Mouse (Mus musculus): ENCODE results near the gene Arhgdib. TPM values are rescaled to one million over a fixed set of nuclear protein-coding genes. Genes with fewer than 3 reads are reported as not detected.

Arhgdib gene
- polyA plus RNA-seq, 1 experiment from 2014 or later, result 25.0 TPM

- H3K4me1 ChIP-seq, result peaks cover 17% of the 10 kb centered on the region
- H3K4me3 ChIP-seq, result no peak overlapping the region
- peaks cover 5% of the 10 kb centered on the region; the same call in 1 of the 2 replicates for H3K27me3 ChIP-seq (ENCODE audit: low read depth, poor library complexity, severe bottlenecking)
- WGBS, result 94% methylated on average over 9 of the region's 9 CpGs
- DNase-seq (ENCODE audit: low spot score), result no peak
- no peak overlapping the region for H3K27ac ChIP-seq (replicated peaks)
- no peaks in the 10 kb centered on the region for H3K9me3 ChIP-seq (replicated peaks)
- no peaks in the 10 kb centered on the region for H3K36me3 ChIP-seq
Measured at GRCm38 (mm10) chr6:136910247-136910890, 31.3 kb downstream of the Arhgdib start.

GRCm38 (mm10) chr6:136906937-136907293 lies 34.8 kb downstream of the Arhgdib start:
- Histone ChIP-seq H3K27ac (replicated peaks) (no peak overlapping the region), H3K27me3 (ENCODE audit: low read depth, poor library complexity, severe bottlenecking) (no peaks in the 10 kb centered on the region), H3K9me3 (replicated peaks) (no peaks in the 10 kb centered on the region), H3K4me1 (peaks cover 5% of the 10 kb centered on the region), H3K4me3 (no peak overlapping the region), H3K36me3 (no peaks in the 10 kb centered on the region)
- WGBS, result 86% methylated on average over 10 of the region's 10 CpGs
- no peak for DNase-seq (ENCODE audit: low spot score)

- H3K4me3 ChIP-seq, result no peak overlapping the region
- H3K4me1 ChIP-seq, result peaks cover 5% of the 10 kb centered on the region
- 91% methylated on average over 19 of the region's 19 CpGs for WGBS
- H3K9me3 ChIP-seq (replicated peaks), result no peaks in the 10 kb centered on the region
- H3K36me3 ChIP-seq, result no peaks in the 10 kb centered on the region
- DNase-seq (ENCODE audit: low spot score), result no peak
- H3K27ac ChIP-seq (replicated peaks), result no peak overlapping the region
- no peaks in the 10 kb centered on the region for H3K27me3 ChIP-seq (ENCODE audit: low read depth, poor library complexity, severe bottlenecking)
Measured at GRCm38 (mm10) chr6:136906283-136906936, 35.3 kb downstream of the Arhgdib start.

DNA sequence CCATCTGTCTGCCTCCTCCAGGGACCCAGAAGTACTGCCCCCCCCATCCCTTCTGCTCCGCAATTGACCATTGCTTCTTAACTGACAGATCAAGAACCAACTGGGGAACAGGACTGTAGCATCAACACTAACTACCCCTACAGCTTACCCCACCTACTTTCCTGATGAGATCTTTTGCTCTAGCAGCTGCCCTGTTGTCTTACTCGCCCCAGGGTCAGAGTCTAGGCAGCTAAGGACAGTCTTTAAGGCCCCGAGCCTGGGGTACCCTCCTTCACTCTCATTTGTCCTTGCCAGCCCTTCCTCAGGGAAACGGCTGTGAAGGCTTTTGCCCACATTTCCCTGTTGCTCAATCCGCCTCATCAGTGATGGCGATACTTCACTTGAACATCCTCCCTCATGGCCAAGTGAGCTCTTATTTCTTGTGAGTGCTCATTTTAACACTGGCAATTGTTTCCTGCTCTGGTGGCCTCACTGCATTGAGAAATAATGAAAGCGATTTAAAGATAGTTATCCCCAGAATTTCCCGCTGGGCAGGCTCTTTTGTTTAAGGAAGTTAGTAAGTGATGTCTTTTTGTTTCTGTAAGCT lies 37.7 kb downstream of the Arhgdib start:
- no peaks in the 10 kb centered on the region for H3K27me3 ChIP-seq (ENCODE audit: low read depth, poor library complexity, severe bottlenecking)
- peaks cover 5% of the 10 kb centered on the region for H3K4me1 ChIP-seq
- no peak for DNase-seq (ENCODE audit: low spot score)
- H3K36me3 ChIP-seq, result no peaks in the 10 kb centered on the region
- no peaks in the 10 kb centered on the region for H3K9me3 ChIP-seq (replicated peaks)
- WGBS, result 73% methylated on average over 8 of the region's 8 CpGs
- H3K4me3 ChIP-seq, result no peak overlapping the region
- no peak overlapping the region for H3K27ac ChIP-seq (replicated peaks)

DNA sequence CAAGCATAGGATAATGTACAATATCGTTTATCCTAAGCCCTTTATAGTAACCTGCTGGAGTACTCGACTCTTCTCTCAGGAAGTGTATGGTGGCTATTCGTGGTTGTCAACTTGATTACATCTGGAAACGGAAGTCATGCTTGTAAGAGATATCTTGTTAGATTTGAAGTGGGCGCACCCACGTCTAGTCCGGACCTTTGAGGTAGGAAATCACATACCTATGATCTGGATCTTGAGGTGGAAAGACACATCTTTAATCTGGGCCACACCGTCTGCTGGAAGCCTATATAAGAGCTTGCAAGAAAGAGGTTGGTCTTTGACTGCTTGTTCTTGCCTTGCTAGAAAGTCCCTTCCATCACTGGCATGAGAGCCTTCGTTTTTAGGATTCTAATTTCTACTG lies 39.2 kb downstream of the Arhgdib start:
- H3K4me3 ChIP-seq, result no peak overlapping the region

DNA sequence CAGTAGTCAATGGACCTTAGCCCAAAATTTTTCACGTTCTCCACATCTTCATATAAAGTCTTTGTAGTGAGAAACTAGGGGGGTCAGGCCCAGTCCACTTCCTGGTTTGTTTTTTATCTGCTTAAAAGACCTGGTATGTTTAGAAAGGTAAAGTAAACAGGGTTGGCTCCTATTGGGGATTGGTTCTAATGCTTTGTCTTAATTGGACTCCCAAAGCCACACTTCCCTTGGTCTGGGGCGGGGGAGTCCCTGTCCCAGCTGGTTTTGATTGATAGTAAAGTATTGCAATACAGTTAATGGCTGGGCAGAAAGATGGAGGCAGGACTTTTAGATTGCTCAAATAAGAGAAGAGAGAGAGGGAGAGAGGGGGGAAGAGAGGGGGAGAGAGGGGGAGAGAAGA lies 40.7 kb downstream of the Arhgdib start:
- Histone ChIP-seq H3K36me3 (no peaks in the 10 kb centered on the region), H3K4me1 (no peaks in the 10 kb centered on the region), H3K27me3 (ENCODE audit: low read depth, poor library complexity, severe bottlenecking) (no peaks in the 10 kb centered on the region), H3K4me3 (no peak overlapping the region), H3K9me3 (replicated peaks) (no peaks in the 10 kb centered on the region), H3K27ac (replicated peaks) (no peak overlapping the region)
- DNase-seq (ENCODE audit: low spot score), result no peak
- 84% methylated on average over 2 of the region's 2 CpGs for WGBS

More for the DNA sequence above, 39.2 kb downstream of the Arhgdib start:
- no peaks in the 10 kb centered on the region for H3K36me3 ChIP-seq
- H3K4me1 ChIP-seq, result peaks cover 5% of the 10 kb centered on the region
- 94% methylated on average over 9 of the region's 9 CpGs for WGBS
- H3K27ac ChIP-seq (replicated peaks), result no peak overlapping the region
- no peaks in the 10 kb centered on the region for H3K9me3 ChIP-seq (replicated peaks)
- no peaks in the 10 kb centered on the region for H3K27me3 ChIP-seq (ENCODE audit: low read depth, poor library complexity, severe bottlenecking)
- DNase-seq (ENCODE audit: low spot score), result no peak

- Histone ChIP-seq H3K4me1 (no peaks in the 10 kb centered on the region), H3K4me3 (no peak overlapping the region), H3K27ac (replicated peaks) (no peak overlapping the region), H3K27me3 (ENCODE audit: low read depth, poor library complexity, severe bottlenecking) (no peaks in the 10 kb centered on the region), H3K9me3 (replicated peaks) (no peaks in the 10 kb centered on the region), H3K36me3 (no peaks in the 10 kb centered on the region)
- no peak for DNase-seq (ENCODE audit: low spot score)
- 81% methylated on average over 4 of the region's 4 CpGs for WGBS
Measured at GRCm38 (mm10) chr6:136900369-136901009, 41.2 kb downstream of the Arhgdib start.

DNA sequence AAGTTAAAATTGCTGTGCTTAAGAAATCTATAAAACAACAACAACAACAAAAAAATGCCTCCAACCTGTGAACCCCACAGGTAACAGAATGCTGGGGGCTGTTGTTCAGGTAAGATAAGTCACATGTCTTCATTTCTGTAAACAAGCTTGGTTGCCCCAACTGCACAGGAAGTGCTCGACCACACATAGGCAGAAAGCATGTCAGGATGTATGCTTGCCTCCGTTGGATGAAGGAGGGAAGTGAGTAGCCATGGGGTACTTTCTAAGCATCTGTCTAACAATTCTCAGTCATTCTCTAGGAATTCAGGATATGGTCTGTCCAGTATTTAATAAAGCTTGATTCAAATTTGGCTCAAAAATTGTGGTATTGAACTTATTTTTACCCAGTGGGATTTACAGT lies 42.7 kb downstream of the Arhgdib start:
- no peaks in the 10 kb centered on the region for H3K9me3 ChIP-seq (replicated peaks)
- no peak overlapping the region for H3K4me3 ChIP-seq
- H3K27ac ChIP-seq (replicated peaks), result no peak overlapping the region
- no peak for DNase-seq (ENCODE audit: low spot score)
- H3K27me3 ChIP-seq (ENCODE audit: low read depth, poor library complexity, severe bottlenecking), result no peaks in the 10 kb centered on the region
- WGBS, result 88% methylated on average over 2 of the region's 2 CpGs
- H3K36me3 ChIP-seq, result no peaks in the 10 kb centered on the region
- no peaks in the 10 kb centered on the region for H3K4me1 ChIP-seq

- Histone ChIP-seq H3K4me1 (no peaks in the 10 kb centered on the region), H3K27ac (replicated peaks) (no peak overlapping the region), H3K27me3 (ENCODE audit: low read depth, poor library complexity, severe bottlenecking) (no peaks in the 10 kb centered on the region), H3K36me3 (no peaks in the 10 kb centered on the region), H3K9me3 (replicated peaks) (no peaks in the 10 kb centered on the region), H3K4me3 (no peak overlapping the region)
- no peak for DNase-seq (ENCODE audit: low spot score)
- 81% methylated on average over 4 of the region's 4 CpGs for WGBS
Measured at GRCm38 (mm10) chr6:136898222-136898621, 43.5 kb downstream of the Arhgdib start.

DNA sequence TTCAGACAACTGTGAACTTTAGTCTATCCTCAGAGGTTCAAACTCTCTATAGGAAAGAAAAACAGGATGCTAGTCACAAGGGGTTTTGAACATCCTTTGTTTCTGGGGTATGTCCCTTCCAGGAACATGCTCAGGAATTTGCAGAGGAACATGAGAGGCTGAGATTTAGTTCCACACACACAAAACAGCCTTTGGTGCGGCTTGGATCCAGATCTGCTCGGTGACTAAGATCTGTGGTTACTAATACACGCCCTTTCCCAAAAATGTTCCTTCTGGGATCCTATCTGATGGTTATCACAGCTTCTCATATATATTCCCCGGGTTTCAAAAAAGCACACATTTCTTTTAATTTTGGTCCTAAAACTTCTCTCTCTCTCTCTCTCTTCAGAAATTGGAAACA lies 43.9 kb downstream of the Arhgdib start:
- H3K4me1 ChIP-seq, result no peaks in the 10 kb centered on the region
- H3K4me3 ChIP-seq, result no peak overlapping the region
- 88% methylated on average over 4 of the region's 4 CpGs for WGBS
- H3K27ac ChIP-seq (replicated peaks), result no peak overlapping the region
- H3K27me3 ChIP-seq (ENCODE audit: low read depth, poor library complexity, severe bottlenecking), result no peaks in the 10 kb centered on the region
- no peaks in the 10 kb centered on the region for H3K36me3 ChIP-seq
- no peak for DNase-seq (ENCODE audit: low spot score)
- H3K9me3 ChIP-seq (replicated peaks), result no peaks in the 10 kb centered on the region

- no peaks in the 10 kb centered on the region for H3K27me3 ChIP-seq (ENCODE audit: low read depth, poor library complexity, severe bottlenecking)
- H3K4me3 ChIP-seq, result no peak overlapping the region
- no peak for DNase-seq (ENCODE audit: low spot score)
- H3K27ac ChIP-seq (replicated peaks), result no peak overlapping the region
- H3K4me1 ChIP-seq, result no peaks in the 10 kb centered on the region
- no peaks in the 10 kb centered on the region for H3K9me3 ChIP-seq (replicated peaks)
- no peaks in the 10 kb centered on the region for H3K36me3 ChIP-seq
- 65% methylated on average over 15 of the region's 15 CpGs for WGBS
Measured at GRCm38 (mm10) chr6:136894532-136895339, 47.0 kb downstream of the Arhgdib start.

DNA sequence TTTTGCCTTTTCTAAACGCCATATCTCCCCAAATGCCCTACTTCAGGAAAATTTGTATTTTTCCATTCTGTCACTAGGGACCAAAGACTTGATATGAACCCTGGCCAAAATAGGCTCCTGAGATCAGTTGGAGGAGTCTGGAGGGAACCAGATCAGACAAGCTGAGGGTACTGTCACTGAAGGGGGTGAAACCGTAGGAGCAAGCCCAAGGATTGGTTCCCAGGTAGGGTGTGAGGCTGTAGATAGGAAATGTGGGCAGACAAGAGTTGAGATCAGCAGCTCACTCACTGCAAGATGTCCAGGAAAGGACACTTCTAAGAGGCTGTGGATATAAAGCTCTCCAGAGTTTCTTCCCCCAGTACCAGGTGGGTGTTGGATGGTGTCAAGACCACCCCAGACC lies 49.7 kb downstream of the Arhgdib start:
- Histone ChIP-seq H3K4me3 (no peak overlapping the region), H3K27me3 (ENCODE audit: low read depth, poor library complexity, severe bottlenecking) (no peaks in the 10 kb centered on the region), H3K27ac (replicated peaks) (no peak overlapping the region), H3K4me1 (no peaks in the 10 kb centered on the region), H3K9me3 (replicated peaks) (no peaks in the 10 kb centered on the region), H3K36me3 (no peaks in the 10 kb centered on the region)
- no peak for DNase-seq (ENCODE audit: low spot score)
- WGBS, result 84% methylated on average over 2 of the region's 2 CpGs
